Mouse (Mus musculus): ENCODE measurements around the gene Kcnd1. TPM values are rescaled to one million over a fixed set of nuclear protein-coding genes. Genes with fewer than 3 reads are reported as not detected.
"Not testable (repeated sequence)": the region's sequence is repeated elsewhere in the genome, so short reads cannot be mapped to it uniquely, and the experiment has no call there.

Kcnd1 gene
- polyA plus RNA-seq, 1 experiment from 2014 or later, result 1.4 TPM

DNA sequence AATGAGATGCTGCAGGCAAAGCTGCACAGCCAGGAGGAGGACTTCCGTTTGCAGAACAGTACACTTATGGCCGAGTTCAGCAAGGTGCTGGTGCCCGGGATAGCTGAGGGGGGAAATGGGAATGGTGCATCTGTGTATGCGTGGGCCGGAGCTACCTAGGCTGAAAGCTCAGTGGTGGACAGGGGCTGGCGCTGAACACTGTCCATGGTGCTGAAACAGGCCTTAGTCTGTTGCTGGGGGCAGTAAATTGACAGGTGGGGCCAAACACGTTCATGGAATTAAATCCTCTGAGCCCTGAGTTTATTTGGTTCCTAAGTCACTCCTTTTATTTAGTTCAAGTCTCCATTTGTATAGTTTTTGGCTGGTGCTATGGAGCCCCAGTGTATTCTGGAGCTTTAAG, 27.1 kb upstream of the Kcnd1 start:
- ATAC-seq, result no peak
- 36% methylated on average over 7 of the region's 7 CpGs for WGBS
- H3K4me2 ChIP-seq (replicated peaks), result no peak overlapping the region

DNA sequence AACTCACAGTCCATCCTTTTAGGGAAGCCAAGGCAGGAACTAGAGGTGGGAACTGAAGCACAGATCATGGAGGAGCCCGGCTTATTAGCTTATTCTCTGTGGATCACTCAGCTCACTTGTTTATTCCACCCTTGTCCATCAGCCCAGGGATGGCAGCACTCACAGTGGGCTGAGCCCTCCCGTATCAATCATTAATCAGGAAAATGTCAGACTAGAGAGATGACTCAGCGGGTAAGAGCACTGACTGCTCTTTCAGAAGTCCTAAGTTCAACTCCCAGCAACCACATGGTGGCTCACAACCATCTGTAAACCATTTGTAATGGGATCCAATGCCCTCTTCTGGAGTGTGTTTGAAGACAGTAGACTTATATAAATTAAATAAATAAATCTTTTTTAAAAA, 24.8 kb upstream of the Kcnd1 start:
- Histone ChIP-seq H3K4me2 (replicated peaks) (no peak overlapping the region), H3K4me3 (replicated peaks) (no peak overlapping the region), H3K9ac (replicated peaks) (no peak overlapping the region), H3K36me3 (peaks cover 37% of the 10 kb centered on the region), H3K9me3 (no peaks in the 10 kb centered on the region), H3K27me3 (no peaks in the 10 kb centered on the region), H3K27ac (no peak overlapping the region), H3K4me1 (replicated peaks) (no peaks in the 10 kb centered on the region)
- no peak for ATAC-seq
- WGBS, result 81% methylated on average over 3 of the region's 3 CpGs

More for the DNA sequence above, 27.1 kb upstream of the Kcnd1 start:
- no peak overlapping the region for H3K4me3 ChIP-seq (replicated peaks)
- H3K4me1 ChIP-seq (replicated peaks), result peaks cover 10% of the 10 kb centered on the region
- no peak overlapping the region for H3K9ac ChIP-seq (replicated peaks)
- no peaks in the 10 kb centered on the region for H3K9me3 ChIP-seq
- peaks cover 24% of the 10 kb centered on the region for H3K36me3 ChIP-seq
- H3K27me3 ChIP-seq, result no peaks in the 10 kb centered on the region
- H3K27ac ChIP-seq, result no peak overlapping the region

DNA sequence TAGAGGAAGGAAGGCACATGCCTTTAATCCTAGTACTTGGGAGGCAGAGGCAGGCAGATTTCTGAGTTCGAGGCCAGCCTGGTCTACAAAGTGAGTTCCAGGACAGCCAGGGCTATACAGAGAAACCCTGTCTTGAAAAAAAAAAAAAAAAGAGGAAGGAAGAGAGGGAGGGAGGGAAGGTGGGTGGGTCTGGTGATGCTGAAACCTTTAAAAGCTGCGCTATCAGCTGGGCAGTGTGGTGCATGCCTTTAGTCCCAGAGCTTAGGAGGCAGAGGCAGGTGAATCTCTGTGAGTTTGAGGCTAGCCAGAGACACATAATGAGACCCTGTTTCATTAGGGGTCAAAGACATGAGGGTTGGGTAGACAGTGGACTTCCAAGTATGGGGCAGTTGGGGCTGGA, 19.9 kb upstream of the Kcnd1 start:
- not testable (repeated sequence) for H3K4me2 ChIP-seq (replicated peaks); H3K27me3 ChIP-seq; H3K4me1 ChIP-seq (replicated peaks); H3K4me3 ChIP-seq (replicated peaks); H3K27ac ChIP-seq; H3K9me3 ChIP-seq; H3K9ac ChIP-seq (replicated peaks); ATAC-seq
- peaks cover 51% of the 10 kb centered on the region for H3K36me3 ChIP-seq
- 96% methylated on average over 2 of the region's 2 CpGs for WGBS

DNA sequence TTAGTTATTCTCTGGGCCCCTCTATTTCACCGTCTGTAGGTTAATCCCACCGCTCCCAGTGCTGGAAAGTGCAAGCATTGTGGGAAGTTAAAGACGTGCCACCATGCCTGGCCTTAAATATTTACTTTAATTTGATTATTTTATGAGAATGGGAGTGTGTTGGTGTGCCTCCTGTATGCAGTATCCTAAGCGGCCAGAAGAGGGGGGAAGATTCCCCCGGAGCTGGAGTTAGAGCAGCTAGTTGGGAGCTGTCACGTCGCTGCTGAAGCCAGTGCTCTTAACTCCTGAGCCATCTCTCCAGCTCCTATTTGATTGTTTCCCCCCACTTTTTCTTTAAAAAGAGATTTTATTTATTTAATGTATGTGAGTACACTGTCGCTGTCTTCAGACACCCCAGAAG, 7.1 kb upstream of the Kcnd1 start:
- ATAC-seq; H3K4me2 ChIP-seq (replicated peaks); H3K4me1 ChIP-seq (replicated peaks); H3K4me3 ChIP-seq (replicated peaks); H3K9me3 ChIP-seq; H3K27me3 ChIP-seq; H3K9ac ChIP-seq (replicated peaks); H3K27ac ChIP-seq: not testable (repeated sequence)
- H3K36me3 ChIP-seq, result peaks cover 84% of the 10 kb centered on the region
- WGBS, result 54% methylated on average over 8 of the region's 8 CpGs

DNA sequence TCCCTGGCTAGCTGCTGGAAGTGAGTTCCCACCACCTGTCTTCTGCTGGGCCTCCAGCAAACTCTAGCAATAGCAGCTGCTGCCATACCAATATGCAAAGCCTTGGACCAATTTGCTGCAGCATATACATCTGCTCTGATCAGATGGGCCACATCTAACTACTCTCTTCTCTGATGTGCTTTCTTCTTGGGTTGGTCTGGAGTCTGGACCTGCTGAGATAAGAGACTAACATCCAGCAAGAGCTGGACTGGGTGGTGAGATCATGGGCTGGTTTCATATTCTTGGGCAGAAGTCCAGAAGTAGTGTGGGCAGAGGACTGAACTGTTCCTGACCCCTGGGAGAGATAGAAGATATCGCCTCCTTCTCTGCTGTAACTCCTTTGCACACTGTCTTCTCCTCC, 15.1 kb downstream of the Kcnd1 start:
- no peaks in the 10 kb centered on the region for H3K36me3 ChIP-seq
- ATAC-seq, result no peak
- H3K4me2 ChIP-seq (replicated peaks), result no peak overlapping the region
- H3K4me3 ChIP-seq (replicated peaks), result no peak overlapping the region
- 82% methylated on average over 1 of the region's 1 CpGs for WGBS
- H3K27ac ChIP-seq, result no peak overlapping the region
- H3K9me3 ChIP-seq, result no peaks in the 10 kb centered on the region
- H3K9ac ChIP-seq (replicated peaks), result no peak overlapping the region
- H3K27me3 ChIP-seq, result no peaks in the 10 kb centered on the region
- no peaks in the 10 kb centered on the region for H3K4me1 ChIP-seq (replicated peaks)

DNA sequence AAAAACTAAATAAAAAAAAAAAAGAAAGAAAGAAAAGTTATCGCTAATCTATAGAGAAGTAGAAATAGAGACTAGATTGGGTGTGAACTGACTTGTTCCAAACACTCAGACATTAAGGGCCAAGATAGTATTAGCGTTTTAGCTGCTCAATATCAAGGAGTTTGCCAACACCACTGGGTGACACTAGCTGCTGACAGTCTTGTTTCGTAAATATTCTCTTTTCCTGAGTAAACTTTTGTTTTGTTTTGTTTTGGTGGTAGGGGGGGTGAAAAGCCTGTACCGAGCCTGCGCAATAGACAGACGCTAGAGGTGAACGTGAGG, 18.7 kb downstream of the Kcnd1 start:
- no peak overlapping the region for H3K9ac ChIP-seq (replicated peaks)
- peak overlapping the region; percentile 78 for H3K4me2 ChIP-seq (replicated peaks)
- H3K4me1 ChIP-seq (replicated peaks), result peaks cover 31% of the 10 kb centered on the region
- no peaks in the 10 kb centered on the region for H3K36me3 ChIP-seq
- H3K27me3 ChIP-seq, result no peaks in the 10 kb centered on the region
- H3K9me3 ChIP-seq, result no peaks in the 10 kb centered on the region
- 25% methylated on average over 7 of the region's 7 CpGs for WGBS
- peak overlapping the region; percentile 76 for H3K4me3 ChIP-seq (replicated peaks)
- ATAC-seq, result no peak
- H3K27ac ChIP-seq, result no peak overlapping the region; the same call in 1 of the 2 replicates

DNA sequence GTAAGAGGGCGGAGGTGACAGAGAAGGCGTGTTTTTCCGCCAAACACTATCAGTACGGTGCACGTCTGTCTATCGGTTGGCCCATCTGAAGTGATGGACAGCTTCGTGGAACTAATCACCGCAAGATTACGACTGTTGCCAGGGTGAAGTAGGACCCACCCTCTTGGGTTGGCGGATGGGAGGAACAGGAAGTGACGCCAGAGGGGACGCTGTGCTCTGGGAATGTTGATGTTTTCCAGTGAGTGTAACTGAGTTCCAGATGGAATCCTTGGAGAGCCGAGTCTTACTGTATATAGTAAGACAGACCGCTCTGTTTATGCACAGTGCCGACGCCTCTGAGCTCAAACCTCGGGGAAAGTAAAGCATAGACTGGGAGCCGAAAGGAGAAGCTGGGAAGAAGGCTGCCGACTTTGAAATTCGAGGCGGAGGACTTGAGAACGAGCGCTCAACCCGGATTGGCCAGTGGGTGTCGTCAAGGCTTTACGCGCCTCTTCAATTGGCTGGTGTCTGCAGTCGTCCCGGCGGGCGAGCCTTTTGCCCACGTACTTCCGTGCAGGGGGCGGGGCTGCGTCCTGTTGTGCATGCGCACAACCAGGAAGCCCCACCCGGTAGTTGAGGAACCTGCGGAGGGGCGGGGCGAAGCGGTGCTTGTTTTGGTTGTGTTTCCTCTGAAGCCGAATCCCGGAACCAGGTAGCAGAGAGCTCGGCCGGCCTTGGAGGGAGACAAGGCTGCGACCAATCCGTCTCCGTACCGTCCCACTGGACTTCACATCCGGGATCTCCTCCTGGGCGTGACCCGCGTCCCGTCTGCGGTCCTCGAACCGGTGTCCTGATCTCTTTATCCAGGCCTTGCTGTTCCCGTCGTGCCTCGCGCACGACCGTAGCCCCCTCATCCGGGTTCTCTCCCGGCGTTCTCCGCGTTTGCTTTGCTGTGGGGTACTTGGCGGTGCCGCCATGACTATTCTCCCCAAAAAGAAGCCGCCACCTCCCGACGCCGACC, 19.4 kb downstream of the Kcnd1 start, which contains the start of gene Otud5:
Otud5 (plus strand) TSS at position 202 of the 1,000 bp plus-strand sequence.
- Histone ChIP-seq H3K4me2 (replicated peaks) (peak within 1 kb of the TSS; percentile 78), H3K9me3 (no peaks in the 10 kb centered on the region)
- peak; percentile 99 for ATAC-seq

DNA sequence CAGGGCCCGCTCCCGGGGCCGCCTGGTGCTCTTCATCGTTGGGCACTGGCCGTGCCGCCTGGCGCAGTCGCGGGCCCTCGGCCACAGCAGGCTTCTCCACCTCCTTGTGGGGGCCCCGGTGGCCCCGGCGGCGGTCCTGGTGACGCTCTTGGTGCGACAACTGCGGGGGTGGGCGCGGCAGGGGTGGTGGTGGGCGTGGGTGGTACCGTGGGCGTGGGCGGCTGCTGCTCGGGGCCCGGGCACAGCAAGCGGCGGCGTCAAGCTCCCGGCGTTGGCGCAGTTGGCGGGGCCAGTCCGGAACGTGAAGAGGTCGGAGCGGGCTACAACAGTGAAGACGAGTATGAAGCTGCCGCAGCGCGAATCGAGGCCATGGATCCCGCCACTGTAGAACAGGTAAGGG, 20.2 kb downstream of the Kcnd1 start:
- Histone ChIP-seq H3K9me3 (no peaks in the 10 kb centered on the region), H3K36me3 (no peaks in the 10 kb centered on the region), H3K27me3 (no peaks in the 10 kb centered on the region), H3K4me3 (replicated peaks) (peak overlapping the region; percentile 76), H3K4me2 (replicated peaks) (peak overlapping the region; percentile 78), H3K4me1 (replicated peaks) (peaks cover 34% of the 10 kb centered on the region), H3K27ac (peak overlapping the region; percentile 84), H3K9ac (replicated peaks) (peak overlapping the region; percentile 89)
- ATAC-seq, result no peak
- WGBS, result 22% methylated on average over 40 of the region's 42 CpGs

More for the DNA sequence above, 19.4 kb downstream of the Kcnd1 start, which contains the start of gene Otud5:
- H3K27me3 ChIP-seq, result no peaks in the 10 kb centered on the region
- H3K9ac ChIP-seq (replicated peaks), result peak within 1 kb of the TSS; percentile 89
- 22% methylated on average over 73 of the region's 74 CpGs for WGBS
- no peaks in the 10 kb centered on the region for H3K36me3 ChIP-seq
- peak within 1 kb of the TSS; percentile 84 for H3K27ac ChIP-seq
- peak within 1 kb of the TSS; percentile 76 for H3K4me3 ChIP-seq (replicated peaks)
- peaks cover 34% of the 10 kb centered on the region for H3K4me1 ChIP-seq (replicated peaks)

DNA sequence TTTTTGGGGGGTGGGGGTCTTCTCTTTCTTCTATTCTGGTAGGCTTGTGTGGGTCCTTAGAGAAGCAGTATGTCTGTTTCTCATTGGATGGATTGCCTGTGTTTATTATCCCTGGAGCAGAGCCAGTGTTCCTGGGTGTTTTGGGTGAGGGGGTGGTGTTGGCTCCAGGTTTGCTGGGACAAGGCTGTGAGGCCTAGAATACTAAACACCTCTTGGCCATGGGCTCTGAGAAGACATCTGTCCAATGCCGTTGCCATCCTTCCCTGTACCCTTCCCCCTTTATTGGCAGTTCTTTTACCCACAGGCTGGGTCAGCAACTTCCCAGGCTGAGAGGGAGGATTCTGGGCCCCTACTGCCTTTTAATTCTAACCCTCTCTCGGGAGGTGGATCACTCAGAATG, 25.8 kb downstream of the Kcnd1 start:
- Histone ChIP-seq H3K9me3 (no peaks in the 10 kb centered on the region), H3K4me2 (replicated peaks) (no peak overlapping the region), H3K36me3 (peaks cover 8% of the 10 kb centered on the region), H3K4me1 (replicated peaks) (peaks cover 31% of the 10 kb centered on the region), H3K27ac (no peak overlapping the region), H3K27me3 (no peaks in the 10 kb centered on the region), H3K9ac (replicated peaks) (no peak overlapping the region), H3K4me3 (replicated peaks) (no peak overlapping the region)
- no peak for ATAC-seq
- 70% methylated on average over 2 of the region's 2 CpGs for WGBS

DNA sequence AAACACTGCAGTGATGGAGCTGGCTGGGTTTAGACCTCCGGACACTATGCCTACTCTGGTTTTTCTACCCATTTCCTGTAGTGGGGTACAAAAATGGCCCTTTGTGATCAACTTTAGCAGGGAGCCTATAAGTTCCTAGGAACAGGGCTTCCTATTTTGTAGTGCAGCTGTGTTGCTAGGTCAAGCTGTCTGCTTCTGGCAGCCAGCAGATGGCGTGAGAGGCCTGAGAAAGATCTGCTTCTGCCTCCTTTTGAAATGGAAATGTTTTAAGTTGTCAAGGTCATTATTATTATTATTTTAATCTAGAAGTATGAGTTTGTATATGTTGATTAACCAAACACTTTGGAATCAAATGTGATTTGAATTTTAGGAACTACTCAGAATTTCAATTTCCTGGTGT, 32.5 kb downstream of the Kcnd1 start:
- ATAC-seq, result no peak
- H3K4me3 ChIP-seq (replicated peaks), result no peak overlapping the region
- H3K4me2 ChIP-seq (replicated peaks), result no peak overlapping the region
- no peaks in the 10 kb centered on the region for H3K4me1 ChIP-seq (replicated peaks)
- no peak overlapping the region for H3K27ac ChIP-seq
- H3K9me3 ChIP-seq, result no peaks in the 10 kb centered on the region
- no peak overlapping the region for H3K9ac ChIP-seq (replicated peaks)
- no peaks in the 10 kb centered on the region for H3K27me3 ChIP-seq
- H3K36me3 ChIP-seq, result peaks cover 16% of the 10 kb centered on the region; the same call in 1 of the 2 replicates
- 48% methylated on average over 2 of the region's 2 CpGs for WGBS

DNA sequence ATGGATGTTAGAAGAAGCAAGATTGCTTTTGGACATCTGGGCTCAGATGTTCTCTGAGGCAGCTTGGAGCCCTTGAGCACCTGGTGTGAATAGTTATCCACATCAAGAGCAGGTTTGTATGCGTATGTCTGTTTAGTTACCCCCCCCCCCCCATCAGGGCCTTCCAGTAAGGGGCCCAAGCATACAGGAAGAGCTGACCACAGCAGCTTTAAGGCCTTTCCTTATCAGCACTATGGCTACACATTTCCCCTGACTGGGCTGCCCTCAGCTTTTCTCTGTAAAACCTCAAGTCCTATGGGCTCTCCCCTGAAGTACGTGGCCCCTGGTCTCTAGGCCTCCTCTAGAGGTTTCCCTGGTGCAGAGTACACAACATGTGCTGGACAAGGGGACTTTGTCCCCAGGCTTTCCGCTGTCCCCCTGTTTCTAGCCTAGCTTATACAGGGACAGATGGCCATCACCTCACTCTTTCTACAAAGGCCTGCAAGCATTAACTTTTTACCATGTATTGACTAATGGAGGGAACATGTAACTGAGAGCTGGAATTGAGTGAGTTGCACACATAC, 37.2 kb downstream of the Kcnd1 start:
- no peak overlapping the region for H3K27ac ChIP-seq
- no peak overlapping the region for H3K9ac ChIP-seq (replicated peaks)
- WGBS, result 85% methylated on average over 3 of the region's 3 CpGs
- ATAC-seq, result no peak
- no peaks in the 10 kb centered on the region for H3K9me3 ChIP-seq
- H3K27me3 ChIP-seq, result no peaks in the 10 kb centered on the region
- H3K36me3 ChIP-seq, result peaks cover 7% of the 10 kb centered on the region; the same call in 1 of the 2 replicates
- H3K4me1 ChIP-seq (replicated peaks), result no peaks in the 10 kb centered on the region
- H3K4me3 ChIP-seq (replicated peaks), result no peak overlapping the region
- no peak overlapping the region for H3K4me2 ChIP-seq (replicated peaks)

DNA sequence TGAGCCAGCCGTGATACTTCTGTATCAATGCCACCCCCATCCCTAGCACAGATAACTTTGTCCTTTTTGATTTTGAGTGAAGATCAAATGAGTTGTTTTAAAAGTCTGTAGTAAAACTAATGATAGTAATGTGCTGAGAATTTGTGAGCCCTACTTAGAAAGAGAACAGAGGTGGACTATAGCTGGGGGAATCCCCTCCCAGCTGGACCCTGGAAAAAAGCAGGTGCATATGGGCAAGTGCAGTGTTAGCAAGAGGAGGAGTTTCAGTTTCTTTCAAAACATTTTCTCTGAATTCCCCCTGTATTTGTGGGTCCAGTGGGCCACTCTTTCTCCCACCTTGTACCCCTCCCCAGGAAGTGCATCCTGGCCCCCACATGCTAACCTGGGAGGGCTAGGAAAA, 41.1 kb downstream of the Kcnd1 start:
- peaks cover 9% of the 10 kb centered on the region; the same call in 1 of the 2 replicates for H3K36me3 ChIP-seq
- WGBS, result 79% methylated on average over 1 of the region's 1 CpGs
- no peak for ATAC-seq

More for the DNA sequence above, 41.1 kb downstream of the Kcnd1 start:
- Histone ChIP-seq H3K4me1 (replicated peaks) (no peaks in the 10 kb centered on the region; the same call in 1 of the 2 replicates), H3K4me2 (replicated peaks) (no peak overlapping the region), H3K9ac (replicated peaks) (no peak overlapping the region), H3K4me3 (replicated peaks) (no peak overlapping the region), H3K27me3 (no peaks in the 10 kb centered on the region), H3K9me3 (no peaks in the 10 kb centered on the region), H3K27ac (no peak overlapping the region)
